Mouse (Mus musculus) neural tube, embryonic 14.5 days (tissue): ENCODE results near the gene Plscr1. TPM values are rescaled to one million over a fixed set of nuclear protein-coding genes. Genes with fewer than 3 reads are reported as not detected.

Experiments
- ATAC-seq: fragments of 200-750 bp; cut with Nextera tagmentation; 2 replicates; pipeline ENCODE4 v1.8.0; 2017; ENCODE audit warnings: low read depth, mild to moderate bottlenecking, moderate TSS enrichment, moderate library complexity
- H3K27ac ChIP-seq: fragments of 300-500 bp; sonication (generic); 2 replicates; pipeline ENCODE4 v1.5.1; 2014; ENCODE audit warnings: low read depth, mild to moderate bottlenecking, control low read depth, low read length, moderate library complexity, mixed read lengths
- H3K27me3 ChIP-seq: fragments of 300-500 bp; sonication (generic); 2 replicates; pipeline ENCODE4 v1.6.1; 2014; ENCODE audit warnings: low read length; ENCODE audit not compliant: control insufficient read depth, insufficient read depth
- H3K36me3 ChIP-seq: fragments of 300-500 bp; sonication (generic); 2 replicates; pipeline ENCODE4 v1.6.1; 2014; ENCODE audit warnings: low read length, mixed read lengths; ENCODE audit not compliant: control insufficient read depth, insufficient read depth
- H3K4me1 ChIP-seq: fragments of 300-500 bp; sonication (generic); 2 replicates; pipeline ENCODE4 v1.6.1; 2014; ENCODE audit warnings: low read length; ENCODE audit not compliant: control insufficient read depth, insufficient read depth
- H3K4me2 ChIP-seq: fragments of 300-500 bp; sonication (generic); 2 replicates; pipeline ENCODE4 v1.6.1; 2014; ENCODE audit warnings: mild to moderate bottlenecking, low read depth, low read length, control low read depth
- H3K4me3 ChIP-seq: fragments of 300-500 bp; sonication (generic); 2 replicates; pipeline ENCODE4 v1.5.1; 2014; ENCODE audit warnings: low read depth, low read length, control low read depth, mixed read lengths
- H3K9ac ChIP-seq: fragments of 300-500 bp; sonication (generic); replicated peaks from 2 replicates; pipeline ENCODE4 v1.6.1; 2014; ENCODE audit warnings: low read depth, mild to moderate bottlenecking, control low read depth, low read length, mixed read lengths
- H3K9me3 ChIP-seq: fragments of 300-500 bp; sonication (generic); 2 replicates; pipeline ENCODE4 v1.6.1; 2016; ENCODE audit warnings: low read length; ENCODE audit not compliant: control insufficient read depth
- WGBS: fragments of 180-500 bp; shearing (Covaris S2); extraction: QIAGEN DNeasy Blood & Tissue Kit; methylation state at CpG from one replicate; pipeline ENCODE4 v1.1.7; 2014; 5-methylcytosine and 5-hydroxymethylcytosine counted together
- polyA plus RNA-seq: library from polyadenylated mRNA; unstranded; fragments of >200 nt; fragmentation: Nextera tagmentation; extraction: Ambion mirVana; gene quantifications from 2 replicates; pipeline ENCODE4 v1.2.1, GENCODE M21; 2014

Plscr1 gene
- polyA plus RNA-seq, 1 experiment from 2014 or later = 8.8 TPM

GRCm38 (mm10) chr9:92282563-92283171, 33.1 kb downstream of the Plscr1 start:
- Histone ChIP-seq H3K4me2 (no peak overlapping the region), H3K4me1 (no peaks in the 10 kb centered on the region), H3K27me3 (no peaks in the 10 kb centered on the region), H3K4me3 (no peak overlapping the region), H3K36me3 (no peaks in the 10 kb centered on the region), H3K9me3 (no peaks in the 10 kb centered on the region), H3K9ac (no peak overlapping the region), H3K27ac (no peak overlapping the region)
- WGBS = 34% methylated on average over 7 of the region's 7 CpGs
- ATAC-seq = peak; percentile 94

GRCm38 (mm10) chr9:92289675-92290074, 40.1 kb downstream of the Plscr1 start:
- no peak for ATAC-seq
- no peaks in the 10 kb centered on the region for H3K9me3 ChIP-seq
- H3K4me1 ChIP-seq = no peaks in the 10 kb centered on the region
- no peak overlapping the region for H3K4me2 ChIP-seq
- no peaks in the 10 kb centered on the region for H3K36me3 ChIP-seq
- no peak overlapping the region for H3K4me3 ChIP-seq
- H3K27me3 ChIP-seq = no peaks in the 10 kb centered on the region
- no peak overlapping the region for H3K9ac ChIP-seq
- WGBS = 88% methylated on average over 3 of the region's 3 CpGs
- no peak overlapping the region for H3K27ac ChIP-seq

GRCm38 (mm10) chr9:92292169-92292568, 42.6 kb downstream of the Plscr1 start:
- no peak for ATAC-seq
- Histone ChIP-seq H3K9me3 (no peaks in the 10 kb centered on the region), H3K27ac (no peak overlapping the region), H3K9ac (no peak overlapping the region), H3K36me3 (no peaks in the 10 kb centered on the region), H3K4me1 (no peaks in the 10 kb centered on the region), H3K27me3 (no peaks in the 10 kb centered on the region), H3K4me2 (no peak overlapping the region), H3K4me3 (no peak overlapping the region)
- 63% methylated on average over 2 of the region's 2 CpGs for WGBS

- Histone ChIP-seq H3K4me2 (no peak overlapping the region), H3K4me1 (no peaks in the 10 kb centered on the region), H3K27me3 (no peaks in the 10 kb centered on the region), H3K27ac (no peak overlapping the region), H3K4me3 (no peak overlapping the region), H3K9me3 (no peaks in the 10 kb centered on the region), H3K36me3 (no peaks in the 10 kb centered on the region), H3K9ac (no peak overlapping the region)
- 67% methylated on average over 3 of the region's 3 CpGs for WGBS
- ATAC-seq = no peak
Observed at GRCm38 (mm10) chr9:92292922-92293321, 43.4 kb downstream of the Plscr1 start.

GRCm38 (mm10) chr9:92293560-92294548, 44.3 kb downstream of the Plscr1 start:
- no peaks in the 10 kb centered on the region for H3K9me3 ChIP-seq
- H3K4me3 ChIP-seq = no peak overlapping the region
- no peaks in the 10 kb centered on the region for H3K4me1 ChIP-seq
- WGBS = 92% methylated on average over 2 of the region's 2 CpGs
- no peaks in the 10 kb centered on the region for H3K27me3 ChIP-seq
- ATAC-seq = no peak
- H3K36me3 ChIP-seq = no peaks in the 10 kb centered on the region
- H3K27ac ChIP-seq = no peak overlapping the region
- H3K4me2 ChIP-seq = no peak overlapping the region
- H3K9ac ChIP-seq = no peak overlapping the region

GRCm38 (mm10) chr9:92298288-92298687, 48.7 kb downstream of the Plscr1 start:
- no peaks in the 10 kb centered on the region for H3K36me3 ChIP-seq

GRCm38 (mm10) chr9:92301213-92301612, 51.7 kb downstream of the Plscr1 start:
- H3K4me1 ChIP-seq = no peaks in the 10 kb centered on the region
- H3K27ac ChIP-seq = no peak overlapping the region
- no peaks in the 10 kb centered on the region for H3K36me3 ChIP-seq
- 77% methylated on average over 3 of the region's 3 CpGs for WGBS
- H3K9me3 ChIP-seq = no peaks in the 10 kb centered on the region
- no peak overlapping the region for H3K4me2 ChIP-seq
- no peak overlapping the region for H3K9ac ChIP-seq
- no peak for ATAC-seq
- no peaks in the 10 kb centered on the region for H3K27me3 ChIP-seq
- H3K4me3 ChIP-seq = no peak overlapping the region

More at GRCm38 (mm10) chr9:92298288-92298687, 48.7 kb downstream of the Plscr1 start:
- 65% methylated on average over 1 of the region's 1 CpGs for WGBS
- ATAC-seq = no peak
- Histone ChIP-seq H3K9ac (no peak overlapping the region), H3K9me3 (no peaks in the 10 kb centered on the region), H3K4me2 (no peak overlapping the region), H3K27me3 (no peaks in the 10 kb centered on the region), H3K4me3 (no peak overlapping the region), H3K27ac (no peak overlapping the region), H3K4me1 (no peaks in the 10 kb centered on the region)

- Histone ChIP-seq H3K27ac (no peak overlapping the region), H3K9ac (no peak overlapping the region), H3K9me3 (no peaks in the 10 kb centered on the region), H3K4me1 (no peaks in the 10 kb centered on the region), H3K36me3 (no peaks in the 10 kb centered on the region), H3K27me3 (no peaks in the 10 kb centered on the region), H3K4me2 (no peak overlapping the region), H3K4me3 (no peak overlapping the region)
- 78% methylated on average over 8 of the region's 8 CpGs for WGBS
- ATAC-seq = no peak
Observed at GRCm38 (mm10) chr9:92305075-92305474, 55.5 kb downstream of the Plscr1 start.

- no peak overlapping the region for H3K9ac ChIP-seq
- no peak overlapping the region for H3K27ac ChIP-seq
- no peaks in the 10 kb centered on the region for H3K9me3 ChIP-seq
- no peak overlapping the region for H3K4me3 ChIP-seq
- H3K4me2 ChIP-seq = no peak overlapping the region
- ATAC-seq = no peak
- no peaks in the 10 kb centered on the region for H3K27me3 ChIP-seq
- H3K36me3 ChIP-seq = no peaks in the 10 kb centered on the region
- no peaks in the 10 kb centered on the region for H3K4me1 ChIP-seq
- 69% methylated on average over 8 of the region's 8 CpGs for WGBS
Observed at GRCm38 (mm10) chr9:92305620-92306220, 56.2 kb downstream of the Plscr1 start.
